Mouse (Mus musculus) ES-Bruce4 (cell line): Measurements from ENCODE around the gene Sost.
A peak's percentile ranks its signal among the peaks of the same experiment; 100 is the strongest.

Source experiments
- CTCF ChIP-seq: IDR thresholded peaks from one replicate; pipeline ENCODE4 v1.8.1; 2011; ENCODE audit warnings: low read depth, low read length
- EP300 ChIP-seq: IDR thresholded peaks from 2 replicates; pipeline ENCODE4 v1.6.1; 2011; ENCODE audit warnings: low read depth, low read length; ENCODE audit not compliant: insufficient read depth
- POLR2A ChIP-seq: IDR thresholded peaks from one replicate; pipeline ENCODE4 v1.8.1; 2011; ENCODE audit warnings: low read length; ENCODE audit not compliant: insufficient read depth

DNA sequence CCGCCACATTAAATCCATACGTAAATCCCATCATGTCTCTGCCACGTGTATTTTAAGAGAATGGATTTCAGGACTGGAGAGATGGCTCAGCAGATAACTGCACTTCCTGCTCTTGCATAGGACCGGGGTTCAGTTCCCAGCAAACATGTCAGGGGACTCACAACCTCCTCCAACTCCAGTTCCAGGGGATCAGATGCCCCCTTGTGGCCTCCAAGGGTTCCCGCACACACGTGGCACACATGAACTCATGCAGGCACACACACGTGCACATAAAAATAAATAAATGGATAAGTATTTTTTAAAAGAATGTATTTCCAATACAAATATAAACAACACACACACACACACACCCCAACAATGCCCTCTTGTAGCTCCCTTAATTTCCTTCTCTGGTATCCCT, 10.1 kb upstream of the Sost start:
- no peak for TF ChIP-seq EP300
- no peak for TF ChIP-seq POLR2A
- TF ChIP-seq CTCF = peak; percentile 16
